Mouse (Mus musculus): Measurements from ENCODE around the gene Gm266.

Gene Gm266

GRCm38 (mm10) chr12:111454543-111455280 is 30.9 kb downstream of the Gm266 start:
- 72% methylated on average over 10 of the region's 10 CpGs for WGBS

GRCm38 (mm10) chr12:111454021-111454420 is 31.6 kb downstream of the Gm266 start:
- 66% methylated on average over 4 of the region's 4 CpGs for WGBS

GRCm38 (mm10) chr12:111451561-111451960 is 34.1 kb downstream of the Gm266 start:
- WGBS, result 86% methylated on average over 7 of the region's 7 CpGs

- 53% methylated on average over 6 of the region's 6 CpGs for WGBS
Observed at GRCm38 (mm10) chr12:111450359-111450758, 35.3 kb downstream of the Gm266 start.

- WGBS, result 47% methylated on average over 14 of the region's 14 CpGs
Observed at GRCm38 (mm10) chr12:111448931-111449705, 36.5 kb downstream of the Gm266 start.

GRCm38 (mm10) chr12:111447898-111448760 is 37.5 kb downstream of the Gm266 start:
- 54% methylated on average over 22 of the region's 22 CpGs for WGBS

GRCm38 (mm10) chr12:111447350-111447749 is 38.3 kb downstream of the Gm266 start:
- WGBS, result 49% methylated on average over 9 of the region's 9 CpGs

GRCm38 (mm10) chr12:111446745-111447144 is 38.9 kb downstream of the Gm266 start:
- WGBS, result 51% methylated on average over 5 of the region's 5 CpGs

- WGBS, result 20% methylated on average over 27 of the region's 27 CpGs
Observed at GRCm38 (mm10) chr12:111445890-111446613, 39.6 kb downstream of the Gm266 start.

- 16% methylated on average over 52 of the region's 52 CpGs for WGBS
Observed at GRCm38 (mm10) chr12:111445161-111445889, 40.3 kb downstream of the Gm266 start.

- WGBS, result 70% methylated on average over 10 of the region's 10 CpGs
Observed at GRCm38 (mm10) chr12:111443921-111444831, 41.4 kb downstream of the Gm266 start.

GRCm38 (mm10) chr12:111443011-111443870 is 42.4 kb downstream of the Gm266 start:
- 64% methylated on average over 15 of the region's 15 CpGs for WGBS

- 4% methylated on average over 48 of the region's 48 CpGs for WGBS
Observed at GRCm38 (mm10) chr12:111442309-111443010, 43.2 kb downstream of the Gm266 start, which contains the start of gene Tnfaip2. Tnfaip2 (plus strand) TSS chr12:111442469.

GRCm38 (mm10) chr12:111441523-111441922 is 44.1 kb downstream of the Gm266 start:
- WGBS, result 51% methylated on average over 3 of the region's 3 CpGs

GRCm38 (mm10) chr12:111440701-111441373 is 44.8 kb downstream of the Gm266 start:
- WGBS, result 98% methylated on average over 9 of the region's 9 CpGs

GRCm38 (mm10) chr12:111438850-111439249 is 46.8 kb downstream of the Gm266 start:
- WGBS, result 91% methylated on average over 6 of the region's 6 CpGs

- 80% methylated on average over 5 of the region's 5 CpGs for WGBS
Observed at GRCm38 (mm10) chr12:111437222-111437900, 48.3 kb downstream of the Gm266 start.

All from cerebral cortex, adult 2 months (tissue).